Mouse (Mus musculus) small intestine, adult 2 months (tissue): ENCODE results near the gene Fndc10.

Source experiments
- CTCF ChIP-seq: fragments of 200-500 bp; IDR thresholded peaks from 2 replicates; pipeline ENCODE4 v1.5.1; 2012; ENCODE audit warnings: low read depth, mild to moderate bottlenecking, control low read depth, inconsistent platforms, low read length, moderate library complexity, mixed read lengths; ENCODE audit not compliant: insufficient replicate concordance, insufficient read length; ENCODE audit errors: extremely low read depth
- POLR2A ChIP-seq: fragments of 200-500 bp; IDR thresholded peaks from 2 replicates; pipeline ENCODE4 v1.6.1; 2012; ENCODE audit warnings: low read depth, mild to moderate bottlenecking, control low read depth, inconsistent platforms, low read length, moderate library complexity

DNA sequence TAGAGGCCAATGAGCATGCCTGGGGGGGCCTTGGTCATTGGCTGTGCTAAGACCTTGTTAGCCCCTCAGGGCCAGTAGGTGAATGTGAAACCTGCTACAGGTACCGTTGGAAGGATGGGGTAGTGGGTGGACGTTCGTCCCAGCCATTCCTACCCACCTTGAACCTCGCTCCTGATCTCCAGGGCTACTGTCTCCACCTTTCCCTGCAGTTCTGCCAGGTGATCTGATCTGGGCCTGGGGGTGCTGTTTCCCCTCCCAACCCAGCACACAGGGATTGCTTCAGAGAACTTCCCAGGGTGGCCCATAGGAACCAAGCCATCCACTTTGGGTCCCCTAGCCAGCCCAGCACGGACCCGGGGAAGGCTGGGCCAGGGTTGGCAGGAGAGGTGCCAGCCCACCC, 45.0 kb downstream of the Fndc10 start:
- TF ChIP-seq CTCF (no peak), POLR2A (no peak)
